Mouse (Mus musculus) gastrocnemius, postnatal 4 days (tissue): ENCODE results near the gene Tm9sf4. TPM values are rescaled to one million over a fixed set of nuclear protein-coding genes. Genes with fewer than 3 reads are reported as not detected.

Experiments
- DNase-seq, 2 experiments: peaks; one replicate each; pipeline ENCODE4 v3.0.0; 2021 to 2022; ENCODE audit warnings: low spot score in 2 of 2, mixed read lengths in 2 of 2
- total RNA-seq, 2 experiments: library from RNA; stranded (reverse); gene quantifications; 2 replicates each; pipeline ENCODE4 v1.2.3; 2021

The Tm9sf4 gene
- total RNA-seq, 2 experiments from 2014 or later, result 79.4 to 83.5 TPM

- no peak for DNase-seq
These were observed 8.1 kb upstream of the Tm9sf4 start for GRCm38 (mm10) chr2:153153033-153153450.

DNA sequence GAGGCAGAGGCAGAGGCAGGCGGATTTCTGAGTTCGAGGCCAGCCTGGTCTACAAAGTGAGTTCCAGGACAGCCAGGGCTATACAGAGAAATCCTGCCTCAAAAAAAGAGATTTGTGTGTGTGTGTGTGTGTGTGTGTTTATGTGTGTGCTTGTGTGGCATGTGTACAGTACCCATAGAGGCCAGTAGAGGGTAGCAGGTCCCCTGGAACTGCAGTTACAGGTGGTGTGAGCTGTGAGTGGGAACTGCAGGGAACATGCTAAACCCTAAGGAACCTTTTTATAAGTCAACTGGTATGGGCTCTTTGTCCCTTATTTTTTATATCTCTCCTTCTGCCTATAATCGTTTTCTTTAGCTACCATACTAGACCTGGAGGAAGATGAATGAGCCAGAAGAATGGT lies 3.8 kb upstream of the Tm9sf4 start:
- DNase-seq, result no peak

- no peak for DNase-seq
These were observed 970 bp upstream of the Tm9sf4 start for GRCm38 (mm10) chr2:153160133-153160532.

- no peak for DNase-seq
These were observed 579 bp downstream of the Tm9sf4 start for GRCm38 (mm10) chr2:153161684-153162080.

- DNase-seq, result no peak
These were observed 6.0 kb downstream of the Tm9sf4 start for GRCm38 (mm10) chr2:153167136-153167535.

GRCm38 (mm10) chr2:153168134-153168820 lies 7.2 kb downstream of the Tm9sf4 start:
- peak in 1 of 2 experiments; percentile 34 for DNase-seq

GRCm38 (mm10) chr2:153170490-153171224 lies 9.6 kb downstream of the Tm9sf4 start:
- no peak for DNase-seq

- no peak for DNase-seq
These were observed 10.9 kb downstream of the Tm9sf4 start for GRCm38 (mm10) chr2:153171966-153172365.

DNA sequence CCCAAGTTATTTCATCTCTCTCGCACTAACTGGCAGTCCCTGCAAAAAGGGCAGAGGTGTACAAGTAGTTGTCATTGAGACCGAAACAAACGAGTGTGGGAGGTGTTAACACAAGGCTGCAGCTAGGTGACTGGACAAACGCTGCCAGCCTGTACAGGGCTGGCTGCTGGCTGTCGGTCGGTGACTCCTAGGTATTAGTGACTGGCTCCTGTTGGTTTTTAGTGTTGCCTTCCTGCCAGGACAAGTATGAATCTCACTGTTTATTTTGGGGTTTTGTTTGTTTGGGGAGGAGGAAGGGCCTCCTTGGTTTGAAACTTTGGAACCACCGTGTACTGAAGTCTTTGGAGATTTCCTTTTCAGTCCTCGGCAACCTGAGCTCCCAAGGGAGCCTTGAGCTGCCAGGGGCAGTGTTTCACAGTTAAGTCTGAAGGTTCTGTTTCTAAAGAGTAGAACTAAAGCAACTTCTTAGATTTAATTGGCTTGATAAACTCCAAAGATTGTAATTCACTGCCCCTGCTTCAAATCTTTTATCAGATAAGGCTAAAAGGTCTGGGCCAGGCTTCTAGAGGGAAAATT lies 15.0 kb downstream of the Tm9sf4 start:
- no peak for DNase-seq

DNA sequence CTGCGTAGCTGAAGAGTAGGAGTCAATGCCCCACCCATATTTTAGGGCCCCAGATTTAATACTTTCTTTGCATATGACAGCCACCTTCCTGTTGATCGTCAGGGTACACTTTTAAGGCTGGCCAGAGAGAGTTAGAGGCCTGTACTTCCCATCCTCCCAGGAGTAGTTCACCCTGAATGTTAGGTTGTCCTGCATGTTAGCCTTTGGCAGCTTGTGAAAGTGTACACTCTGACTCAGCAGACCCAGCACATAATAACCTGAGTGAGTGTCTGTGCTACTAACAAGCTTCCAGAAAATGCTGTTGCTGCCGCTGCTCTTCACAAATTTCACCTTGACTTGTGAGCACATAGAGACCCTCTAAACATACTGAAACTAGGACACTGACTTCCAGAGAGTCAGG lies 16.1 kb downstream of the Tm9sf4 start:
- no peak for DNase-seq

DNA sequence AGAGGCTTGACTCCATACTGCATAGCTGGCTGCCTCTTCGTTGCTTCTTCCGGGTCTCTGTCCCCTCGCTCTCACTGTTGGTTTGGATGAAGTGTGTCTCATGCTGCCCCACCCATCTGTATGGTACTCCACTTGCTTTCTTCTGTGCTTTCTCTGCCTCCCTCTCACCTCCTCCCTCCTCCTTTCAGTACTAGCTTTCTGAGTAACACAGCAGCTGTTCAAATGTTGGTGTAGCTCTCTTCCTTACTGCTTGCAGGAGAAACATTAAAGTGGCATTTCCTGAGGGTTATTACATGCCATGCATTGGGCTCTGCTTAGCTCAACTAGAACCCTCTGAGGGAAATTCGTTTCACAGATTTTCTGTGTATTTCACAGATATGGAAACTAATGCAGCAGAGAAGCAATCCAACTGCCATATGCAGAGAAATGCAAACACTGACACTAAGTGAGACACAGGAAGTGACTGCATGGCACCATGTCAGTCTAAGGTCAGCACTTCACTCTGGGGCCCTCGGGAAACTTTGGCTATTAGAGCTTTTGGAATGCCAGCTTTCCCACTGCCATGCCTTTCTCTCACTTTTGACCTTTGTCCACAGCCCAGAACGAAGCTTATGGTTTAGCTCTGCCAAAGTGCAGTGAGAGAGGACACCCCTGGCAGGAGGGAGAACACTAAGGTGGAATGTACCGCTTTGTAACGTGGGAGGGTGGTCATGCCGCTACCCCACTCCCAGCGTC lies 18.2 kb downstream of the Tm9sf4 start:
- DNase-seq, result no peak

- DNase-seq, result no peak
These were observed 18.9 kb downstream of the Tm9sf4 start for GRCm38 (mm10) chr2:153179961-153180360.

GRCm38 (mm10) chr2:153186176-153186591 lies 25.1 kb downstream of the Tm9sf4 start:
- no peak for DNase-seq

- no peak for DNase-seq
These were observed 26.7 kb downstream of the Tm9sf4 start for GRCm38 (mm10) chr2:153187848-153188247.

GRCm38 (mm10) chr2:153191242-153191641 lies 30.1 kb downstream of the Tm9sf4 start:
- DNase-seq, result no peak

DNA sequence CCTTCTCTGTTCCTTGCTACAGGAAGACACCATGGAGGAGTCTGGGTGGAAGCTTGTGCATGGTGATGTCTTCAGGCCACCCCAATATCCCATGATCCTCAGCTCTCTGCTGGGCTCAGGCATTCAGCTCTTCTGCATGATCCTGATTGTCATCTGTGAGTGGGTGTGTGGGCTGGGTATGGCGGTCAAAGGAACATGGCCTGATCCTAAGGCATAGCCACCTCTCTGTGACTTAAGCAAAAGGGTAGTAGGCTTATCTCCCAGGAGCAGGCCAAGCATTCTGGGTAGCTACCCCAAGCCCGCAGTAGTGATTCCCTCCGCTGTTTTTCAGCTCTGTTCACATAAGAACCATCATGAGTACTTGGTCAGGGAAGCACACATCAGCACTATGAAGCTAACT lies 33.2 kb downstream of the Tm9sf4 start:
- DNase-seq, result no peak

DNA sequence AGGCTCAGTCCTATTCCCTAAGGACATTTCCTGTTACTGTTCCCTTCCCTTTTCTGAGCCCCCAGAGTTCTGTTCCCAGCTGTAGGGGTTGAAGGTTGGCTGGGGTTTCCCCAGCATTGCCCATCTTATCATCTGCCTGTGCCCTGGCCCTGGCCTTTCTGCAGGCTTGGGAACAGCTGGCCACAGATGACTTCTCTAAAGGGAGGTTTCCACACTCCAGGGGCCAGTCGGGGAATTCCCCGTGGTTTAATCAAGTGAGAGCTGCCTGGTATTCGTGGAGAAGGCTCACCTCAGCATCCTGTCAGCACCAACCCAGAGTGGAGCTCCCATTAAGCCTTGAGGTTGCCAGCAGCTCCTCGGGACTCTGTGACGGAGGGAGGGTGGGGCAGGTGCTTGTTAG lies 37.4 kb downstream of the Tm9sf4 start:
- DNase-seq, result no peak

GRCm38 (mm10) chr2:153199114-153199513 lies 38.0 kb downstream of the Tm9sf4 start:
- no peak for DNase-seq

GRCm38 (mm10) chr2:153202766-153203165 lies 41.7 kb downstream of the Tm9sf4 start:
- no peak for DNase-seq

DNA sequence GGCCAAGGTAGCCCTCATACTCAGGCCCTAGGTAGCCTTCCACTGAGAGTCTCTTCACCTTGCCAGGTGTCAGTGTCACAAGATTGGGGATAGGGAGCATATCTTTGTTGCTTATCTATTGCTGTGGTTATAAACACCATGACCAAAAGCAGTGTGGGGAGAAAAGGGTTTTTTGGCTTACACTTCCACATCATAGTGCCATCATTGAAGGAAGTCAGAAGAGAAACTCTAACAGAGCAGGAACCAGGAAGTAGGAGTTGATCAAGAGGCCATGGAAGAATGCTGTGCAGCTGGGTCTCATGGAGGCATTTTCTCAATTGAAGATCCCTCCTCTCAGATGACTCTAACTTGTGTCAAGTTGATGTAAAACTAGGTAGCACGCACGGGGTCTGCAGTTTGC lies 47.0 kb downstream of the Tm9sf4 start:
- DNase-seq, result no peak

DNA sequence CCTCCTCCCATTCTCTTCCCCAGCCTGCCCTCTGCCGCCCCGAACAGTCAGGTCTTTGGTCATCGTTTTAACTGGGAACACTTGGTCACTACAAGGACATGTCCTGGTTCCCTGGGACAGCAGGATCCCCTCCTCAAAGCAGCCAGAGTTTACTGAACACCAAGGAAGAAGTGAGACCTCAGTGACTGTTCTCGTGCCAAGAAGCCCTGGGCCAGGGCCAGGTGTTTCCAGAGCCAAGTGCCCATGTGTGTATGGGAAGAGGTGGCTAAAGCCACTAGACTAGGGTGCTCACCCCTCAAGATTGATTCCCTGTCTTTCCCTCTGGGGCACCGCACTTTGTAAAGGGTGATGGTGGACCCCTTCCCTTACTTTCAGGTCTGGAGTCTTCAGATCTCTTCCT lies 48.2 kb downstream of the Tm9sf4 start:
- no peak for DNase-seq

DNA sequence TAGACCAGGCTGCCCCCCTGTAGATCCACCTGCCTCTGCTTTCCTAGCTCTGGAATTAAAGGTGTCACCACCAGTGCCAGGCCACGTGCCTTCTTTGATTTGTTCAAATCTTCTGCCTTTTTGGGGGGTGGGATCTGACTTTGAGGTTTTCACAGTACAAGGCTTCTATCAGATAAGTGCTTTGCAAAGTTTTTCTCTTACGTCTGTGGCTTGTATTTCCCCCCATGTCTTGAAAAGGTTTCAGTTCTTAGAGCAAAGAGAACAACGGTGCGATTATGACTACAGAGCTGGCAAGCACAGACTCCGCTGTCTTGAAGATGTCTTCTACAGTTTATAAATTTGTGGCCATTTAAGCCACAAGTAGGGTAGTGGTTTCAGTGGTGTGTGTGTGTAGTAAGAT lies 50.3 kb downstream of the Tm9sf4 start:
- DNase-seq, result no peak
